Comparison of ENCODE assay signal across 9 mouse cellular contexts in genomic region chr4:124905971-124906822, GRCm38 (mm10). TPM values are rescaled to one million over a fixed set of nuclear protein-coding genes. Genes with fewer than 3 reads are reported as not detected.
DNase-seq lines count a peak whose midpoint lies in the region; ATAC-seq and TF ChIP-seq lines count a peak whose summit lies in the region.
"Had no signal": no experiment of that assay in that cellular context is flagged by ENCODE, and none has a peak within 500 bp of the region (broad histone marks: within the 10 kb centered on the region; RNA-seq: fewer than 3 reads in every experiment).

No protein-coding gene starts in this region.

- no peaks in the 10 kb centered on the region for H3K9me3 ChIP-seq in hindbrain, postnatal 0 days (ENCODE audit: low read length)
- H3K9me3 ChIP-seq in neural tube, embryonic 14.5 days (ENCODE audit: control insufficient read depth, low read length): no peaks in the 10 kb centered on the region
- H3K9me3 ChIP-seq: liver, embryonic 15.5 days had no signal

- intact Hi-C loops in left cerebral cortex, postnatal 4 days (cut with DNase I): no loop called here

- H3K4me1 ChIP-seq in hindbrain, postnatal 0 days (ENCODE audit: insufficient read depth, low read length): peaks cover 7% of the 10 kb centered on the region; the same call in 1 of the 2 replicates
- peaks cover 10% of the 10 kb centered on the region; the same call in 1 of the 2 replicates for H3K4me1 ChIP-seq in neural tube, embryonic 14.5 days (ENCODE audit: control insufficient read depth, insufficient read depth, low read length)

- peak; percentile 85 for ATAC-seq in hindbrain, postnatal 0 days
- ATAC-seq in neural tube, embryonic 14.5 days (ENCODE audit: low read depth): peak; percentile 75

- peak overlapping the region; percentile 22 for H3K4me2 ChIP-seq in hindbrain, postnatal 0 days (ENCODE audit: low read depth, low read length)
- H3K4me2 ChIP-seq in neural tube, embryonic 14.5 days (ENCODE audit: low read depth, low read length): peak overlapping the region; percentile 41
- H3K4me2 ChIP-seq: liver, embryonic 15.5 days had no signal

- peak overlapping the region; percentile 2; the same call in 1 of the 2 replicates for H3K4me3 ChIP-seq in hindbrain, postnatal 0 days (ENCODE audit: low read length)
- H3K4me3 ChIP-seq in neural tube, embryonic 14.5 days (ENCODE audit: low read depth, low read length): no peak overlapping the region; the same call in 1 of the 2 replicates
- H3K4me3 ChIP-seq: liver, embryonic 15.5 days had no signal

- peak overlapping the region; percentile 22; the same call in 1 of the 2 replicates for H3K9ac ChIP-seq in hindbrain, postnatal 0 days (replicated peaks; ENCODE audit: low read length)
- no peak overlapping the region for H3K9ac ChIP-seq in neural tube, embryonic 14.5 days (replicated peaks; ENCODE audit: low read depth, low read length)
- H3K9ac ChIP-seq: liver, embryonic 15.5 days had no signal

- no peaks in the 10 kb centered on the region for H3K27me3 ChIP-seq in hindbrain, postnatal 0 days (ENCODE audit: insufficient read depth, low read length)
- no peaks in the 10 kb centered on the region for H3K27me3 ChIP-seq in neural tube, embryonic 14.5 days (ENCODE audit: control insufficient read depth, insufficient read depth, low read length)

- peak overlapping the region; percentile 55; the same call in 1 of the 2 replicates for H3K27ac ChIP-seq in hindbrain, postnatal 0 days
- peak overlapping the region; percentile 67; the same call in 1 of the 2 replicates for H3K27ac ChIP-seq in neural tube, embryonic 14.5 days (ENCODE audit: low read depth, low read length)
- H3K27ac ChIP-seq: liver, embryonic 15.5 days had no signal

- no peak for TF ChIP-seq CTCF in hindbrain, postnatal 0 days (IDR thresholded peaks at IDR 0.05; ENCODE audit: low read depth)

- peak; percentile 73 for DNase-seq in left cerebral cortex, postnatal 4 days
- DNase-seq in left cerebral cortex, adult 8-10 months (ENCODE audit: low spot score in 2 of 2): no peak
- peak; percentile 72 for DNase-seq in embryo, embryonic 9.5 days (ENCODE audit: extremely low spot score)
- DNase-seq in hindbrain, postnatal 0 days (ENCODE audit: low spot score): peak; percentile 80
- DNase-seq in thymus, postnatal 14 days: no peak
- DNase-seq in cerebellum, adult 9-10 months: no peak
- no peak for DNase-seq in kidney, postnatal 14 days

- WGBS in hindbrain, postnatal 0 days: 10% methylated on average over 21 of the region's 21 CpGs
- WGBS in neural tube, embryonic 14.5 days: 12% methylated on average over 21 of the region's 21 CpGs

- no peaks in the 10 kb centered on the region for H3K36me3 ChIP-seq in hindbrain, postnatal 0 days (ENCODE audit: insufficient read depth, low read length)
- H3K36me3 ChIP-seq in neural tube, embryonic 14.5 days (ENCODE audit: control insufficient read depth, insufficient read depth, low read length): no peaks in the 10 kb centered on the region
- H3K36me3 ChIP-seq: liver, embryonic 15.5 days had no signal

RNA-seq across cellular contexts. Expression of gene Epha10, which starts 25.5 kb away (rescaled TPM):
- 10 to 100 TPM; 15.7 to 18.8 TPM for total RNA-seq in left cerebral cortex, postnatal 4 days (2021)
- total RNA-seq in left cerebral cortex, adult 8-10 months (2022): 10 to 100 TPM; 36.6 to 40.5 (median 39.2) TPM
- total RNA-seq in hindbrain, postnatal 0 days (2014; rRNA removed): 28.4 and 49.6 TPM in 2 replicates
- polyA plus RNA-seq in hindbrain, postnatal 0 days (2015; fragmentation: Nextera tagmentation; extraction: Ambion mirVana): 13.7 and 14.2 TPM in 2 replicates
- 7.4 and 9.3 TPM in 2 replicates for polyA plus RNA-seq in neural tube, embryonic 14.5 days (2014; fragmentation: Nextera tagmentation; extraction: Ambion mirVana)
- polyA plus RNA-seq: liver, embryonic 15.5 days had no signal

RNA-seq across cellular contexts. Expression of gene 9930104L06Rik, which starts 30.7 kb away (rescaled TPM):
- total RNA-seq in left cerebral cortex, postnatal 4 days (2021): 10 to 100 TPM; 16.3 to 18.6 TPM
- 10 to 100 TPM; 19.6 to 24.4 (median 21.4) TPM for total RNA-seq in left cerebral cortex, adult 8-10 months (2022)
- 12.8 and 15.5 TPM in 2 replicates for total RNA-seq in hindbrain, postnatal 0 days (2014; rRNA removed)
- polyA plus RNA-seq in hindbrain, postnatal 0 days (2015; fragmentation: Nextera tagmentation; extraction: Ambion mirVana): 9.3 and 9.4 TPM in 2 replicates
- polyA plus RNA-seq in neural tube, embryonic 14.5 days (2014; fragmentation: Nextera tagmentation; extraction: Ambion mirVana): 6.0 and 6.7 TPM in 2 replicates

RNA-seq across cellular contexts. Expression of gene Cdca8, which starts 32.9 kb away (rescaled TPM):
- 10 to 100 TPM; 10.6 to 11.3 TPM for total RNA-seq in left cerebral cortex, postnatal 4 days (2021)
- 1 to 10 TPM; 1.4 to 2.1 (median 1.7) TPM for total RNA-seq in left cerebral cortex, adult 8-10 months (2022)
- total RNA-seq in hindbrain, postnatal 0 days (2014; rRNA removed): 10.8 and 17.1 TPM in 2 replicates
- 28.9 and 35.1 TPM in 2 replicates for polyA plus RNA-seq in hindbrain, postnatal 0 days (2015; fragmentation: Nextera tagmentation; extraction: Ambion mirVana)
- 12.7 and 17.5 TPM in 2 replicates for polyA plus RNA-seq in neural tube, embryonic 14.5 days (2014; fragmentation: Nextera tagmentation; extraction: Ambion mirVana)

RNA-seq across cellular contexts. Expression of gene Maneal, which starts 44.2 kb away (rescaled TPM):
- 10 to 100 TPM; 48.8 to 52.5 TPM for total RNA-seq in left cerebral cortex, postnatal 4 days (2021)
- 10 to 100 TPM; 53.2 to 61.4 (median 57.1) TPM for total RNA-seq in left cerebral cortex, adult 8-10 months (2022)
- 52.3 and 56.9 TPM in 2 replicates for total RNA-seq in hindbrain, postnatal 0 days (2014; rRNA removed)
- polyA plus RNA-seq in hindbrain, postnatal 0 days (2015; fragmentation: Nextera tagmentation; extraction: Ambion mirVana): 9.4 and 9.6 TPM in 2 replicates
- 16.5 and 19.0 TPM in 2 replicates for polyA plus RNA-seq in neural tube, embryonic 14.5 days (2014; fragmentation: Nextera tagmentation; extraction: Ambion mirVana)

RNA-seq across cellular contexts. Expression of gene 1110065P20Rik, which starts 55.2 kb away (rescaled TPM):
- total RNA-seq in left cerebral cortex, postnatal 4 days (2021): 10 to 100 TPM; 74.1 to 75.1 TPM
- total RNA-seq in left cerebral cortex, adult 8-10 months (2022): 10 to 100 TPM; 66.4 to 70.2 (median 67.8) TPM
- total RNA-seq in hindbrain, postnatal 0 days (2014; rRNA removed): 206 and 212 TPM in 2 replicates
- 143 and 152 TPM in 2 replicates for polyA plus RNA-seq in hindbrain, postnatal 0 days (2015; fragmentation: Nextera tagmentation; extraction: Ambion mirVana)
- polyA plus RNA-seq in neural tube, embryonic 14.5 days (2014; fragmentation: Nextera tagmentation; extraction: Ambion mirVana): 86.5 and 104 TPM in 2 replicates

Comparison
In these comparisons a context has a peak if more than half of its experiments do, and no peak if none do; other contexts are left out.
1. DNase-seq: peak in left cerebral cortex, postnatal 4 days (single experiment), embryo, embryonic 9.5 days (single experiment) and hindbrain, postnatal 0 days (single experiment); none in left cerebral cortex, adult 8-10 months (0 of 2), thymus, postnatal 14 days (single experiment), cerebellum, adult 9-10 months (single experiment) and kidney, postnatal 14 days (single experiment).